Mouse (Mus musculus): ENCODE results near the gene Nup50.

Nup50 gene

GRCm38 (mm10) chr15:84989098-84989497 lies 65.9 kb downstream of the Nup50 start:
- no peak for DNase-seq (ENCODE audit: low spot score)

GRCm38 (mm10) chr15:84989771-84990170 lies 66.6 kb downstream of the Nup50 start:
- no peak for DNase-seq (ENCODE audit: low spot score)
